Mouse (Mus musculus) lung, embryonic 14.5 days (tissue): ENCODE measurements at regions not wholly inside any gene's neighbourhood (a gene's known extent, or its start where the extent isn't known, plus 50 kb on each side); places are given as distances from the start of the nearest gene placed in this dataset.

Source experiments
- ATAC-seq: fragments of 200-750 bp; cut with Nextera tagmentation; 2 replicates; pipeline ENCODE4 v1.8.0; 2017; ENCODE audit warnings: mild to moderate bottlenecking, moderate TSS enrichment, moderate library complexity; ENCODE audit not compliant: insufficient read depth
- DNase-seq: peaks from one replicate; pipeline ENCODE4 v3.0.0-alpha.2; 2015
- H3K27ac ChIP-seq: fragments of 300-500 bp; sonication (generic); 2 replicates; pipeline ENCODE4 v1.5.1; 2014; ENCODE audit warnings: low read depth, mild to moderate bottlenecking, moderate library complexity
- H3K27me3 ChIP-seq: fragments of 300-500 bp; sonication (generic); 2 replicates; pipeline ENCODE4 v1.6.1; 2014; ENCODE audit warnings: low read length, control low read depth; ENCODE audit not compliant: insufficient read depth
- H3K36me3 ChIP-seq: fragments of 300-500 bp; sonication (generic); 2 replicates; pipeline ENCODE4 v1.6.1; 2014; ENCODE audit warnings: control low read depth; ENCODE audit not compliant: insufficient read depth
- H3K4me1 ChIP-seq: fragments of 300-500 bp; sonication (generic); 2 replicates; pipeline ENCODE4 v1.6.1; 2014; ENCODE audit warnings: antibody characterized with exemption, control low read depth; ENCODE audit not compliant: insufficient read depth
- H3K4me2 ChIP-seq: fragments of 300-500 bp; sonication (generic); 2 replicates; pipeline ENCODE4 v1.6.1; 2014; ENCODE audit warnings: mild to moderate bottlenecking
- H3K4me3 ChIP-seq: fragments of 300-500 bp; sonication (generic); 2 replicates; pipeline ENCODE4 v1.5.1; 2014; ENCODE audit warnings: low read depth, low read length
- H3K9ac ChIP-seq: fragments of 300-500 bp; sonication (generic); 2 replicates; pipeline ENCODE4 v1.6.1; 2014
- H3K9me3 ChIP-seq: fragments of 300-500 bp; sonication (generic); 2 replicates; pipeline ENCODE4 v1.6.1; 2016; ENCODE audit warnings: low read depth, low read length, control low read depth
- CTCF ChIP-seq: IDR thresholded peaks from 2 replicates; pipeline ENCODE4 v1.5.1; 2016; ENCODE audit warnings: antibody characterized with exemption, low read depth
- WGBS: fragments of 180-500 bp; shearing (Covaris S2); extraction: QIAGEN DNeasy Blood & Tissue Kit; methylation state at CpG from one replicate; pipeline ENCODE4 v1.1.7; 2014; 5-methylcytosine and 5-hydroxymethylcytosine counted together

DNA sequence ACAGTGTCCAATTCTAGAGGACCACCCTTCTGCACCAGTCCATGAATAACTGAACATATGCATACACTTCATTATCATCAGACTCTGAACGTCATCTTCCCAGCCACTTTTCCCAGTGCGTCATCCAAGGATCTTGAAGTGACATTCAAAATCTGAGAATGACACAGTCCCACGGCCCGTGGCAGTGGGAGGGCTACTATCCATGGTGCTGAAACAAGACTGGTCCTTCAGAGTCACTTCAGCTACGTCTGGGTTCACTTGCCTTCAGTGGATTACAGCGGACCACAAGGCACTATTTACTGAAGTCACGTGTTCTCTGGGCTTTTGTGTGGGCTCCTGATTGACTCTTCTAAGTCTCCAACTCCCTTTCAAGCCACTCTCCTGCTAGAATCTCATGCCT, 128.7 kb downstream of the Aipl1 start:
- 33% methylated on average over 7 of the region's 7 CpGs for WGBS
- H3K9ac ChIP-seq = no peak overlapping the region
- H3K27ac ChIP-seq = no peak overlapping the region
- ATAC-seq = no peak
- no peaks in the 10 kb centered on the region for H3K4me1 ChIP-seq
- no peak for TF ChIP-seq CTCF
- no peaks in the 10 kb centered on the region for H3K36me3 ChIP-seq
- H3K4me3 ChIP-seq = no peak overlapping the region
- no peak overlapping the region for H3K4me2 ChIP-seq
- no peaks in the 10 kb centered on the region for H3K9me3 ChIP-seq
- H3K27me3 ChIP-seq = no peaks in the 10 kb centered on the region
- peak; percentile 49 for DNase-seq

GRCm38 (mm10) chr11:71903020-71903410, 134.3 kb downstream of the Aipl1 start:
- TF ChIP-seq CTCF = no peak
- no peaks in the 10 kb centered on the region for H3K9me3 ChIP-seq
- H3K27me3 ChIP-seq = no peaks in the 10 kb centered on the region
- H3K36me3 ChIP-seq = no peaks in the 10 kb centered on the region
- H3K9ac ChIP-seq = no peak overlapping the region
- WGBS = 31% methylated on average over 2 of the region's 2 CpGs
- DNase-seq (no peak), ATAC-seq (no peak)
- H3K4me3 ChIP-seq = no peak overlapping the region
- H3K4me2 ChIP-seq = no peak overlapping the region
- H3K27ac ChIP-seq = no peak overlapping the region
- H3K4me1 ChIP-seq = no peaks in the 10 kb centered on the region

- ATAC-seq (no peak), DNase-seq (peak; percentile 1)
- no peak for TF ChIP-seq CTCF
- 51% methylated on average over 10 of the region's 10 CpGs for WGBS
- H3K4me1 ChIP-seq = no peaks in the 10 kb centered on the region
- H3K4me3 ChIP-seq = no peak overlapping the region
- H3K9ac ChIP-seq = no peak overlapping the region
- no peak overlapping the region for H3K4me2 ChIP-seq
- H3K9me3 ChIP-seq = no peaks in the 10 kb centered on the region
- no peaks in the 10 kb centered on the region for H3K36me3 ChIP-seq
- H3K27me3 ChIP-seq = no peaks in the 10 kb centered on the region
- H3K27ac ChIP-seq = no peak overlapping the region
Measured at GRCm38 (mm10) chr11:71902304-71903019, 134.8 kb downstream of the Aipl1 start.

- Histone ChIP-seq H3K4me1 (no peaks in the 10 kb centered on the region), H3K36me3 (no peaks in the 10 kb centered on the region), H3K9ac (no peak overlapping the region), H3K4me2 (no peak overlapping the region), H3K27ac (no peak overlapping the region), H3K9me3 (no peaks in the 10 kb centered on the region), H3K4me3 (no peak overlapping the region), H3K27me3 (no peaks in the 10 kb centered on the region)
- no peak for TF ChIP-seq CTCF
- DNase-seq (no peak), ATAC-seq (no peak)
Measured at GRCm38 (mm10) chr11:71900816-71901215, 136.5 kb downstream of the Aipl1 start.

DNA sequence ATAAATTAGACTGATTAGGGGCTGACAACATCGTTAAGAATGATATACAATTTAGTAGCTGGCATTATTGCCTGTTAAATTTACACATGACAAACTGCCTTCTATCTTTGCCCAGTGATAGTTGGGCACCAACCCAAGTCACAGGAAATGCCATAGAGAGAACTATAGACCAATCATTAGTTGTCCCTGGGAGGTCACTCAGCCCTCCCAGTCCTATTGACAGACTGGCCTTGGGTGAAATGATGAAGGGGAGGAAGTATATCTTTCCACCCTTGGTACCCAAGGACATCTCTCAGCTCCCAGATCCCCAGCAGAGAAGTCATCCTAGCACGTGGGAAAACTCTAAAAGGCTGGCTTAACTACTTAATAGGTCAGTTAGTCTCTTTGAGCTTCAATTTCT, 139.8 kb downstream of the Aipl1 start:
- 52% methylated on average over 2 of the region's 2 CpGs for WGBS
- H3K36me3 ChIP-seq = no peaks in the 10 kb centered on the region
- no peak for TF ChIP-seq CTCF
- H3K27me3 ChIP-seq = no peaks in the 10 kb centered on the region
- H3K4me3 ChIP-seq = no peak overlapping the region
- no peaks in the 10 kb centered on the region for H3K9me3 ChIP-seq
- no peak overlapping the region for H3K4me2 ChIP-seq
- no peaks in the 10 kb centered on the region for H3K4me1 ChIP-seq
- no peak overlapping the region for H3K27ac ChIP-seq
- no peak overlapping the region for H3K9ac ChIP-seq
- DNase-seq (no peak), ATAC-seq (no peak)

DNA sequence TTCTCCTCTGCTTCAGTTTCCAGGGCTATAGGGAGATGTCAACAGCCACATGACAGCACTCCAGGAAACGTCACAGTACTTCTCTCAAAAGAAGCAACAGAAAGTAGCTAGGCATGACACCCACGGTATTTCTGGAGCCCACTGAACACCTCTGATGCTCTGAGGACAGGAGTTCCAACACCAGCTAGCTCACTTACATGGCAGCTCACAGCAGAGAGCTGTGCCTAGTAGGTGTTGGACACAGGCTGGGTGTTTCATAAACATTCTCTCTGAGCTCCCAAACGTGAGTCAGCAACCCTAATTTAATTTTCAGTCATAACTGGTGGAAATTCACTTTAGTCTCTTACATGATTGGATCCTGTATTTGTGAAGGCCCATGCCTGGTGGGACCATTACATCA, 140.2 kb downstream of the Aipl1 start:
- H3K36me3 ChIP-seq = no peaks in the 10 kb centered on the region
- H3K27ac ChIP-seq = no peak overlapping the region
- H3K9ac ChIP-seq = no peak overlapping the region
- H3K4me3 ChIP-seq = no peak overlapping the region
- no peak for TF ChIP-seq CTCF
- no peak for DNase-seq
- no peaks in the 10 kb centered on the region for H3K4me1 ChIP-seq
- H3K27me3 ChIP-seq = no peaks in the 10 kb centered on the region
- no peak for ATAC-seq
- WGBS = 45% methylated on average over 3 of the region's 3 CpGs
- H3K4me2 ChIP-seq = no peak overlapping the region
- H3K9me3 ChIP-seq = no peaks in the 10 kb centered on the region

- H3K4me1 ChIP-seq = no peaks in the 10 kb centered on the region
- H3K4me2 ChIP-seq = no peak overlapping the region
- no peak overlapping the region for H3K9ac ChIP-seq
- H3K9me3 ChIP-seq = no peaks in the 10 kb centered on the region
- H3K27ac ChIP-seq = no peak overlapping the region
- no peaks in the 10 kb centered on the region for H3K36me3 ChIP-seq
- H3K4me3 ChIP-seq = no peak overlapping the region
- WGBS = 92% methylated on average over 1 of the region's 1 CpGs
- TF ChIP-seq CTCF = no peak
- no peaks in the 10 kb centered on the region for H3K27me3 ChIP-seq
- ATAC-seq (no peak), DNase-seq (no peak)
Measured at GRCm38 (mm10) chr11:71891181-71891580, 141.5 kb downstream of the Wscd1 start.

DNA sequence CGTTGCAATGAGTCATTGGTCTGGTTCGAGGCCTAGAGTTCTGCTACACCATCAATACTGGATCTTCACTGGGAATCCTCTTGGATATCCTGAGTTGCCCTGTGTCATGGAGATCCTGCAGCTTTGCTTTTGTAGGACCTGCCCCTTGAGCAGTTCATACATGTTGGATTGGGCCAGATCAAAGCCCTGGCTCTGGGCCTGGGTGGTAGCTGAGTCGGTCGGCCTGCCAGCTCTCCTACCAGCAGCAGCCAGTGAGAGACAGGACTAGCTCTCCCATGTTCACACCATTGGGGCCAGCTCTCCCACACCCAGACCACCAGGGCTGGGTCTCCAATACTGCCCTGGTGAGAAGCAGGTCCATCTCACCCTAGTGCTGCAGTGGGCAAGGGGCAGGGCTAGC, 139.4 kb downstream of the Wscd1 start:
- no peak for DNase-seq
- no peaks in the 10 kb centered on the region for H3K4me1 ChIP-seq
- H3K27me3 ChIP-seq = no peaks in the 10 kb centered on the region
- no peak overlapping the region for H3K4me3 ChIP-seq
- H3K9ac ChIP-seq = no peak overlapping the region
- H3K4me2 ChIP-seq = no peak overlapping the region
- no peaks in the 10 kb centered on the region for H3K9me3 ChIP-seq
- no peak for ATAC-seq
- TF ChIP-seq CTCF = no peak
- no peak overlapping the region for H3K27ac ChIP-seq
- H3K36me3 ChIP-seq = no peaks in the 10 kb centered on the region
- 77% methylated on average over 4 of the region's 4 CpGs for WGBS
